Mouse (Mus musculus) liver, postnatal 0 days (tissue): ENCODE measurements at regions not wholly inside any gene's neighbourhood (a gene's known extent, or its start where the extent isn't known, plus 50 kb on each side); places are given as distances from the start of the nearest gene placed in this dataset.

Experiments
- CTCF ChIP-seq: sonication (generic); IDR thresholded peaks from 2 replicates; pipeline ENCODE4 v1.5.1; 2016; ENCODE audit warnings: antibody characterized with exemption, low read depth
- EP300 ChIP-seq: IDR thresholded peaks from 2 replicates; pipeline ENCODE4 v1.6.1; 2016; ENCODE audit warnings: antibody characterized with exemption, low read depth, mild to moderate bottlenecking

- TF ChIP-seq CTCF (no peak), EP300 (no peak)
Measured at GRCm38 (mm10) chr7:121579497-121579896, 127.6 kb downstream of the Usp31 start.
